Mouse (Mus musculus): ENCODE data around the gene Gm44790. TPM values are rescaled to one million over a fixed set of nuclear protein-coding genes. Genes with fewer than 3 reads are reported as not detected.
A peak's percentile ranks its signal among the peaks of the same experiment; 100 is the strongest.

Gm44790 gene
- total and polyA plus RNA-seq, 3 experiments: 0.29 to 0.77 TPM; not detected in 1

DNA sequence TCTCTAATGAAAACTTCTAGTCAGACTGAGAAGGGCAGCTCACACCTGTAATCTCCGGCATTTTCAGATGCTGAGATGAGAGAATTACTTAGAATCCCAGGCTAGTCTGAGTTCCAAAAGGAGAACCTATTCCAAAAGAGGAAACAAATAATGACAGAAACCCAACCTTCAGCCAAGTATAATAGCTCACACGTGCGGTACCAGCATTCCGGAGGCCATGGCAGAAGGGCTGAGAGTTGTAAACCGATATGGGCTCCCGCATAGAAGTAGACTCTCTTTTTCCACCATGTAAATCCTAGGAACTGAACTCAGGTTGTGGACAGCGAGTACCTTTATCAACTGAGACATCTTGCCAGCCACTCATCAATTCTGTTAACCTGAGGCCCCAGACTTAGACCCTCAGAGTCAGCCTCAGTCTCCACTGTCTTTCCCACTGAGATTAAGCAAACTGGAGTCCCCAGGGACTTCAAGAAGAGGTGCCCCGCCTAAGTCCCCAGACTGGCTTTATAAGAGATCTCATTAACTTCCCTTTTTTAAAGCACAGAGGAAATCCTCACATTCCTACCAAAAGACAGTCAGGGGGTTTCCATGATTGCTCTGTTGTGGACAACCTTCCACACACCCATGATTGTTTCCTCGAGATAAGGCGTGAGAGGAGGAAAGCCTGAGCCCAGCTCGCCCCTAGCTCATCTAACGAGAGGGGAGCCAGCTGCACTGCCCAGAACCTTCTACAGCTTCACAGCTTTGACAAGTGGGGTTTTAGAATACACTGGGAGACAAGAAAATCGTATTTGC is 67.2 kb downstream of the Gm44790 start (continued):
- TF ChIP-seq USF1 (IDR thresholded peaks at IDR 0.05; ENCODE audit: low read depth, low read length): no peak
- no peak for TF ChIP-seq MEF2A (IDR thresholded peaks at IDR 0.05; ENCODE audit: extremely low read depth, insufficient replicate concordance, low read depth, low read length, poor library complexity, severe bottlenecking)
- no peak for TF ChIP-seq ZKSCAN1 (IDR thresholded peaks at IDR 0.05; ENCODE audit: low read depth, low read length)
- peak; percentile 68 to 72; a peak in 3 of 4 replicates for TF ChIP-seq EP300 (IDR thresholded peaks at IDR 0.05; ENCODE audit: low read depth in 1 of 2, low read length in 2 of 2)
- no peak for TF ChIP-seq SMC3 (IDR thresholded peaks at IDR 0.05; ENCODE audit: low read depth, low read length)
- no peak for TF ChIP-seq MYB (IDR thresholded peaks at IDR 0.05; ENCODE audit: low read depth, low read length)
- no peak for TF ChIP-seq CTCF (IDR thresholded peaks at IDR 0.05 in 2 of 3, conservative IDR thresholded peaks at IDR 0.05 in 1 of 3; ENCODE audit: control insufficient read depth in 1 of 3, insufficient read depth in 1 of 3, low read depth in 2 of 3, low read length in 3 of 3, poor library complexity in 1 of 3, severe bottlenecking in 1 of 3)
- TF ChIP-seq MYC (IDR thresholded peaks at IDR 0.05; ENCODE audit: low read depth, low read length): no peak
- TF ChIP-seq BHLHE40 (IDR thresholded peaks at IDR 0.05; ENCODE audit: borderline replicate concordance, low read depth, low read length): peak; percentile 29; the same call in 1 of the 2 replicates
- TF ChIP-seq MAFK (IDR thresholded peaks at IDR 0.05; ENCODE audit: borderline replicate concordance, low read depth, low read length): no peak
- no peak for TF ChIP-seq MXI1 (IDR thresholded peaks at IDR 0.05; ENCODE audit: low read depth, low read length)
- TF ChIP-seq TAL1 (IDR thresholded peaks at IDR 0.05; ENCODE audit: low read length): peak; percentile 52
- no peak for TF ChIP-seq KAT2A (conservative IDR thresholded peaks at IDR 0.05; ENCODE audit: low read depth, low read length)
- TF ChIP-seq ELF1 (IDR thresholded peaks at IDR 0.05; ENCODE audit: low read depth, low read length): no peak
- TF ChIP-seq HCFC1 (IDR thresholded peaks at IDR 0.05; ENCODE audit: low read depth, low read length): no peak
- 0 out of 2 replicates have a peak, but pooled peaks have one; percentile 19 for TF ChIP-seq MAX (IDR thresholded peaks at IDR 0.05; ENCODE audit: low read length)
- TF ChIP-seq POLR2A (IDR thresholded peaks at IDR 0.05; ENCODE audit: control insufficient read depth in 1 of 2, insufficient read depth in 1 of 2, low read depth in 1 of 2, low read length in 2 of 2, poor library complexity in 1 of 2): no peak
- TF ChIP-seq CHD1 (IDR thresholded peaks at IDR 0.05; ENCODE audit: low read depth, low read length): no peak

GRCm38 (mm10) chr6:86494767-86495166 is 68.3 kb downstream of the Gm44790 start:
- peaks cover 0 to 12% of the 10 kb centered on the region in 2 experiments; a peak in 2 of 4 replicates for H3K4me1 ChIP-seq (ENCODE audit: control insufficient read depth in 1 of 2, insufficient read depth in 2 of 2, low read length in 2 of 2)

More at GRCm38 (mm10) chr6:86494767-86495166, 68.3 kb downstream of the Gm44790 start:
- Histone ChIP-seq H3K27ac (ENCODE audit: control insufficient read depth, low read depth, low read length) (no peak overlapping the region), H3K27me3 (ENCODE audit: control insufficient read depth in 1 of 2, insufficient read depth in 2 of 2, low read length in 2 of 2) (no peaks in the 10 kb centered on the region), H3K36me3 (ENCODE audit: control insufficient read depth in 1 of 2, insufficient read depth in 2 of 2, low read length in 2 of 2) (peaks cover 0 to 10% of the 10 kb centered on the region in 2 experiments; a peak in 2 of 4 replicates), H3K4me3 (ENCODE audit: control insufficient read depth in 1 of 2, insufficient read depth in 1 of 2, low read depth in 2 of 2, low read length in 2 of 2) (no peak overlapping the region), H3K9ac (ENCODE audit: control insufficient read depth, low read depth, low read length, poor library complexity, severe bottlenecking) (no peak overlapping the region), H3K9me3 (replicated peaks; ENCODE audit: insufficient read depth, low read length) (no peaks in the 10 kb centered on the region), H3K79me2 (ENCODE audit: control insufficient read depth, insufficient read depth, low read length, poor library complexity) (no peaks in the 10 kb centered on the region)
- no peak for TF ChIP-seq MXI1 (IDR thresholded peaks at IDR 0.05; ENCODE audit: low read depth, low read length)
- TF ChIP-seq HCFC1 (IDR thresholded peaks at IDR 0.05; ENCODE audit: low read depth, low read length): no peak
- 0 out of 2 replicates have a peak, but pooled peaks have one; percentile 9 for TF ChIP-seq ZC3H11A (IDR thresholded peaks at IDR 0.05; ENCODE audit: low read depth, low read length)
- peak; percentile 28; the same call in 1 of the 2 replicates for TF ChIP-seq MYC (IDR thresholded peaks at IDR 0.05; ENCODE audit: low read depth, low read length)
- peak; percentile 27 to 56 (median 52); a peak in 5 of 6 replicates for TF ChIP-seq CTCF (IDR thresholded peaks at IDR 0.05 in 2 of 3, conservative IDR thresholded peaks at IDR 0.05 in 1 of 3; ENCODE audit: control insufficient read depth in 1 of 3, insufficient read depth in 1 of 3, low read depth in 2 of 3, low read length in 3 of 3, poor library complexity in 1 of 3, severe bottlenecking in 1 of 3)
- peak; percentile 34; the same call in 1 of the 2 replicates for TF ChIP-seq SMC3 (IDR thresholded peaks at IDR 0.05; ENCODE audit: low read depth, low read length)
- TF ChIP-seq POLR2A (IDR thresholded peaks at IDR 0.05; ENCODE audit: control insufficient read depth in 1 of 2, insufficient read depth in 1 of 2, low read depth in 1 of 2, low read length in 2 of 2, poor library complexity in 1 of 2): no peak
- TF ChIP-seq JUND (IDR thresholded peaks at IDR 0.05; ENCODE audit: low read depth, low read length): no peak
- TF ChIP-seq GABPA (IDR thresholded peaks at IDR 0.05; ENCODE audit: low read depth, low read length): no peak
- no peak for TF ChIP-seq ETS1 (IDR thresholded peaks at IDR 0.05; ENCODE audit: low read depth, low read length)
- TF ChIP-seq TBP (IDR thresholded peaks at IDR 0.05; ENCODE audit: low read depth, low read length): no peak
- no peak for TF ChIP-seq POLR2AphosphoS5 (IDR thresholded peaks at IDR 0.05; ENCODE audit: borderline replicate concordance, low read depth, low read length)
- peak; percentile 50 for TF ChIP-seq RAD21 (IDR thresholded peaks at IDR 0.05; ENCODE audit: low read depth, low read length)
- DNase-seq (ENCODE audit: low read depth, low spot score): peak; percentile 54
